Mouse (Mus musculus): ENCODE measurements around the gene Ttc17. TPM values are rescaled to one million over a fixed set of nuclear protein-coding genes. Genes with fewer than 3 reads are reported as not detected.

Gene Ttc17
- polyA plus RNA-seq, 1 experiment from 2014 or later, result 15.4 TPM

GRCm38 (mm10) chr2:94381057-94381647, 25.3 kb downstream of the Ttc17 start:
- no peak for DNase-seq (ENCODE audit: low spot score)

- no peak for DNase-seq (ENCODE audit: low spot score)
Measured at GRCm38 (mm10) chr2:94378678-94379077, 27.8 kb downstream of the Ttc17 start.

- DNase-seq (ENCODE audit: low spot score), result no peak
Measured at GRCm38 (mm10) chr2:94371093-94371492, 35.4 kb downstream of the Ttc17 start.

GRCm38 (mm10) chr2:94363821-94364220, 42.7 kb downstream of the Ttc17 start:
- DNase-seq (ENCODE audit: low spot score), result no peak

DNA sequence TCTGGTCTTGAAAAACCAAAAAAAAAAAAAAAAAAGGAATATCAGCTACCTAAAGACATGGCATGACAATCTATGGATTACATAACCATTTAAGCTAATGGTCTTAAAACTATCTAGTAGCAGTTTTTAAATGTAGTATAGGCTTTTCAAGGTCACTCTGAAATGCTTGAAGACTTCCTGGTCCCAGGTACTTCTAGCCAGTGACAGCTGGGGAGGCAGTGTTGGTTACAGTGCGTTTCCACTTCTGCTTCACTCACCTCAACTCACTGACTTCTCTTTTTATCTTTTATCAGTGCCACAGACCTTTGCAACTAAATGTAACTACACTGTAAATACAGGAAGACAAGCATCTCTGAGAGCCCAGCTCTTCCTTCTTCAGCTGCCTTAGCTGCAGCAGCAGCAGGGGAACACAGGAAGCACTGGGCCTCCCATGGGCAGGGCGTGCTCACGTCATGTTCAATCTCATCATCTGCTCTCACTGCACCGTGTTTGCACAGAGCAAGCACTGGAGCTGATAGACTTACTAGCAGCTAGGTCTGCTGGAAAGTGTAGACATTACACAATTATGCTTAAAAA, 46.0 kb downstream of the Ttc17 start:
- DNase-seq (ENCODE audit: low spot score), result peak; percentile 36

DNA sequence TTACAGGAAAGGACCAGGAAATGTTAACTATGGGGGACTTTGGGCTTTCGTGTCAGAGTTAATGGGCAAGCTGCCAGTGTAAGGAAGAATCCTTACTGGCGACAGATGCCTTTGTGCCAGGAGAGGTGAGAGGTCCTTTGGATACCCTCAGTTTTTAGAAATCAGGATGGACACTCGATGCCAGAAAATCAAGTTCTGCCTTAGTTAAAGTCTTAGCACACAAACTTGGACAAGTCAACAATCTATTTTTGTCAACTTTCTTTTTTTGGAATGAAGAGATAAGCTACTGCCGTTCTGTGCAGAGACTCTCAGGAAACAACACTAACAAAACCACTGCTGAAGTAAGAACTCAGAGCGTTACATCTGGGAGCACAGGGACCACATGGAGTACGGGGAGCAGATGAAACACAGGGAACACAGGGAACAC, 58.3 kb downstream of the Ttc17 start:
- DNase-seq (ENCODE audit: low spot score), result no peak

GRCm38 (mm10) chr2:94346746-94347145, 59.7 kb downstream of the Ttc17 start:
- no peak for DNase-seq (ENCODE audit: low spot score)

DNA sequence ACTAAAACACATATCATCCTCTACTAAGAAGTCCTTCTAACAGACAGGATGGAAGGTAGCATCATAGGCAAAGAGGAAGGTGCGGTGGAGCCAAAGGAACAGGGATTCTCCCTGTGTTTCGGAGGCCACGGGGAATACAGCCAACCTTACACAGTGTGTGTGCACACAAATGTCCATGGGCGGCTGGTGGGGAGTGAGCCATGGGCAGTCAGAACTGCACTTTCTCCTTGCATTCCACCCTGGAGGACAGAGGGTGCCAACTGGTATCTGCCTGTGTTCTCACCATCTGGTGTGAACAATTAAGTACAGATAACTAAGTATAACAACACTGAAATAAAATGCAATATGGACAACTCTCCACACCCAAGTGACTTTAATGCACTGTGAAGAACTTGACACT, 61.9 kb downstream of the Ttc17 start:
- no peak for DNase-seq (ENCODE audit: low spot score)

DNA sequence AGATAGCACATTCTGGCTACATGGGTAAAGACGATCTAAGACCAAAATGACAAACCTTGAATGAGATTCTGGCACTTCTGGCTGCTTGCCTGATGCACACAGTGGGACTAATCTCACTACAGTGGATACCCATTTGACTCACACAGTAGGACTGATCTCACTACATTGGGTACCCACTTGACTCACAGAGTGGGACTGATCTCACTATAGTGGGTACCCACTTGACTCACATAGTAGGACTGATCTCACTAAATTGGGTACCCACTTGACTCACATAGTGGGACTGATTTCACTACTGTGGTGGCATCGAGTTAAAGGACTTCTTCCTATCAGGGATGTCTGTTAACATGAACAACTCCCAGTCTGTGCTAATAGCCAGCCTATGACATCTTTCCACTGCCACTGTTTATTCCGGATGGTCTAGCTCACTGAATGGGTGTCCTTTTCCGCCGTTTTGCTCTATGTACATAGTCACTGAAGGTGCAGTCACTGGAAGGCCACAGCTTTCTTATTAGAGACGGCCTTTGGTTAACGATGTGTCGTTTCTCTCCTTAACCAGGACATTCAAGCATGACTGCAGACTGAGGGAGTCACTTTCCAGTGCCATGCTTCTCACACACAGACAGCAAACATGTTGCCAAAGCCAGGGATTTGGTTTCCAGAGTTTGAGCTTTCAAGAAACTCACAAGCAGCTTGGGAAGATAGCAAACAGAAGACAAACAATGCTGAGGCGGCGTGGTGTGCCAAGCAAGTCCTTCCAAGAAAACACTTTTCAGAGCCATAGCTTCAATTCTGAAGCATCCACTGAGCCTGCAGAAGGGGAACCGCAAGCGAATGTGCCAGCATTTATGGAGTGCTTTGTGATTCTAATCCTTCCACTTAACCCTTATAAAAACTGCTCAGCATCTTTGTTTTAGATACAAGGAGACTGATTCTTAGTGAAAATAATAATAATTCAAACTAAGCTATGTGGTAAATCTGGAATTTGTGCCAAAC, 62.9 kb downstream of the Ttc17 start:
- no peak for DNase-seq (ENCODE audit: low spot score)

- DNase-seq (ENCODE audit: low spot score), result no peak
Measured at GRCm38 (mm10) chr2:94340769-94341168, 65.7 kb downstream of the Ttc17 start.

GRCm38 (mm10) chr2:94339495-94339894, 67.0 kb downstream of the Ttc17 start:
- no peak for DNase-seq (ENCODE audit: low spot score)

- no peak for DNase-seq (ENCODE audit: low spot score)
Measured at GRCm38 (mm10) chr2:94336336-94336735, 70.2 kb downstream of the Ttc17 start.

DNA sequence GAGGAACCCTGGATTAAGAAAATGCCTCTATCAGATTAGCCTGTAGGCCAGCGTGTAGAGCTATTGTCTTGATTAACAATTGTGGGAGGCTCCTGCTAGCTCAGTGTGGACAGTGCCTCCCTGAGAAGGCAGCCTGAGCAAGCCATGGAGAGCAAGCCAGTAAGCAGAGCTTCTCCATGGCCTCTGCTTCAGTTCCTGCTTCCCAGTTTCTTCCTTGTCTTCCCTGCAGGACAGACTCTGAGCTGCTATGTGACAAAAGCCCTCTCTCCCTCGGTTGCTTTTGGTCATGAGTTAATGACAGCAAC, 71.8 kb downstream of the Ttc17 start:
- no peak for DNase-seq (ENCODE audit: low spot score)

GRCm38 (mm10) chr2:94333841-94334741, 72.4 kb downstream of the Ttc17 start:
- no peak for DNase-seq (ENCODE audit: low spot score)

DNA sequence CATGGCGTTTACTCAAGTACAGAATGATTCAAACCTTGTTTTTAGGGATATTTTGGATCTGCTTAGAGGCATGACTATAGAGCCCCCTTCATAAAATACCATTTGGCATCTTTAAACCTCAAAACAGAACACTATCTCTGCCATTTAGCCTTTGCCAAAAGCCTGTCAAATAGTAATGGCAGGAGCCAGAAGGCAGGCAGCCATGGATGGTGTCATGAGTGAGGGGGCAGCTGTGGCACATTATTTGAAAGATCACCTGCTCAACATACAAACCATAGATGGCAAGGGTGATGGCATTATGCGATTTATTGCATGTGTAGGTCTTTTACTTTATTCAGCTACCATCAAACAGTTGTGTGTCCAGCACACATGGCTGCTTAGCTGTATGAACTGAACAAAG, 73.4 kb downstream of the Ttc17 start:
- no peak for DNase-seq (ENCODE audit: low spot score)

- no peak for DNase-seq (ENCODE audit: low spot score)
Measured at GRCm38 (mm10) chr2:94329336-94329735, 77.2 kb downstream of the Ttc17 start.

DNA sequence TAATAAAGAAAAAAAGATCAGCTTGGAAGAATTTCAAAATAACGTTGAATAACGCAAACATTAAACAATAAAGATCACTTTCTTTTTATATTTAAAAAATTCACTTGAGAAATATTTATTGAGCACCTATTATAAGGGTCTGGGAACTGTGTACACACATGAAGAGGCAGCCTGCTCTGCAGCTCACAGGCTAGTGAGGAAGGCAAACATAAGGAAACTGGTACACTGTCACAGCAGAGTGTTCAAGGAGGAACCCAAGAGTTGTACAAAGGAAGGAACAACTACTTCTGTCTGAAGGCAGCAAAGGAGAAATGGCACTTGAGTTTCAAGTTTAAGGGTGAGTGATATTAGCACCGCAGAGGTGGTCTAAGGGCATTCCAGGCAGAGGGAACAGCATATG, 78.7 kb downstream of the Ttc17 start:
- no peak for DNase-seq (ENCODE audit: low spot score)

DNA sequence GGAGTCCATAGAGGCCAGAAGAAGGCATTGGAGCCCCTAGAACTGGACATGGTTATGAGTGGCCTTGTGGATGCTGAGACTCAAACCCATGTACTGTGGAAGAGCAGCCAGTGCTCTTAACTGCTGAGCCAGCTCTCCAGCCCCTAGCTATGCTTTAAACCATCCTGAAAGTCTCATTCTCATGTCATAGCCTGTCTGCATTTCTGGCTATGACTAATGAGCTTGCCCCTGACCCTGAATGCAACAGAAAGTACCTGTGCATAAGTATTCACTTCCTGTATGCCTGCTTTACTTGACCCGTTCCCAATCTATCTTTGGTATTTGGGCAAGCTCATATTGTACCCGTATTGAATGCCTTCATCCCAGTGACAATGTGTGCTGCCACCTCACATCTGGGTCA, 86.7 kb downstream of the Ttc17 start:
- DNase-seq (ENCODE audit: low spot score), result no peak

GRCm38 (mm10) chr2:94316526-94316925, 90.0 kb downstream of the Ttc17 start:
- DNase-seq (ENCODE audit: low spot score), result peak; percentile 7

DNA sequence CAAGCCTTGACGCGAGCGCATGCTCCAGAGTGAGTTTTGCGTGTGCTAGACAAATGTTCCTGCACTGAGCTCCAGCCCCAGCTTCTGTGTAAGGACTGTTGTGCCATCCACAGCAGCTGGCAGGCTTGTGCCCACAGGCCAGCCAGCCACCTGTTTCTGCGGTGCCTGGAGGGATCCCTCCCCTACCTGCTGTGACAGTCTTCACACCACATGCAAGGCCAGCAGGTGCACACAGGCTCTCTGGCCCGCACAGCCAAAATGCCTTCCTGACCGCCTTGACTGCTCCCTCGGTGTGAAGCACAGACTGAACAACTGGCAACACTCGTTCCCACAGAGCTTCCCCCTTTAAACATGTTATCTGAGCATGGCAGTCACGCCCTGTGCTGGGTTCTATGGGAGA, 102.5 kb downstream of the Ttc17 start:
- DNase-seq (ENCODE audit: low spot score), result no peak

- no peak for DNase-seq (ENCODE audit: low spot score)
Measured at GRCm38 (mm10) chr2:94302393-94302792, 104.1 kb downstream of the Ttc17 start.

All from thymus, postnatal 0 days (tissue).